Mouse (Mus musculus) cerebellum, postnatal 4 days (tissue): Measurements from ENCODE around the gene Foxp1.

ENCODE experiments used
- DNase-seq, 2 experiments: peaks; one replicate each; pipeline ENCODE4 v3.0.0; 2022; ENCODE audit warnings: low spot score in 2 of 2, mixed read lengths in 1 of 2

Gene Foxp1

DNA sequence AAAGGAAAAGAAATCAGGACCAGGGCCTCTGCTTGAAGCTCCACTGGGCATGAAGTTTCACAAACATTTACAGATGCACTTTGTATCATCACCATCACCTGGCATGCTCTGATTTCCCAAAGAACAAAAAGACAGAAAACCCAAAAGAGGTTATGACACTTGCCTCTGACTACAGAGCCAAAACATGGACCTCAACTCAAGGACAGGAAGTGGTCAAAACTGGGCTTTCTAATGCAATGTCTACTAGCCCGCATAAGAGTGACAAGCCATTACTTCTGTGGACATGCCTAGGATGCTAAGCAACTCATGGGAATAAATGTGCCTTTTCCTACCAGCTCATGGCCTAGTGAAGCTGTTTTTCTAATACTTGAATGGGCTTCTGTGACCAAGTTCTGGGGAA lies 526.2 kb downstream of the Foxp1 start:
- no peak for DNase-seq

- no peak for DNase-seq
Observed at GRCm38 (mm10) chr6:98995681-98996080, 526.8 kb downstream of the Foxp1 start.

GRCm38 (mm10) chr6:98994902-98995301 lies 527.6 kb downstream of the Foxp1 start:
- no peak for DNase-seq

GRCm38 (mm10) chr6:98994104-98994787 lies 528.3 kb downstream of the Foxp1 start:
- peak in 1 of 2 experiments; percentile 42 for DNase-seq

DNA sequence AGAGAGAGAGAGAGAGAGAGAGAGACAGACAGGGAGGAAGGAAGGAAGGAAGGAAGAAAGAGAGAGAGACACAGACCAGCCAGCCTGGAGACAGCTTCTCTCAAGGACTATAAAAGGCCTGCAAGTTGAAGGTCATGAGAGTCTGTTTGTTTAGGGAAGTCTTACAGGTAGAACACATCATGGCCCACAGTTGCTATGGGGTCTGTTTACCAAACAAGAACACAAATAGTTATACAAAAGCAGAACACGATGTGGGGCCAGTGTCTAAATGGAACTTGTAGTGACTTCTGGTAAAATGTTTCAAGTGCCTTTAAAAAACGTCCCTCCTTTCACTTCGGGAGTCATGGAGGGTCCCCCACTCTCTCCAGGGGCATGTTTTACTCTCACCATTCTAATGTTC lies 529.3 kb downstream of the Foxp1 start:
- no peak for DNase-seq

GRCm38 (mm10) chr6:98992772-98993147 lies 529.8 kb downstream of the Foxp1 start:
- no peak for DNase-seq

GRCm38 (mm10) chr6:98991900-98992771 lies 530.4 kb downstream of the Foxp1 start:
- DNase-seq = no peak

DNA sequence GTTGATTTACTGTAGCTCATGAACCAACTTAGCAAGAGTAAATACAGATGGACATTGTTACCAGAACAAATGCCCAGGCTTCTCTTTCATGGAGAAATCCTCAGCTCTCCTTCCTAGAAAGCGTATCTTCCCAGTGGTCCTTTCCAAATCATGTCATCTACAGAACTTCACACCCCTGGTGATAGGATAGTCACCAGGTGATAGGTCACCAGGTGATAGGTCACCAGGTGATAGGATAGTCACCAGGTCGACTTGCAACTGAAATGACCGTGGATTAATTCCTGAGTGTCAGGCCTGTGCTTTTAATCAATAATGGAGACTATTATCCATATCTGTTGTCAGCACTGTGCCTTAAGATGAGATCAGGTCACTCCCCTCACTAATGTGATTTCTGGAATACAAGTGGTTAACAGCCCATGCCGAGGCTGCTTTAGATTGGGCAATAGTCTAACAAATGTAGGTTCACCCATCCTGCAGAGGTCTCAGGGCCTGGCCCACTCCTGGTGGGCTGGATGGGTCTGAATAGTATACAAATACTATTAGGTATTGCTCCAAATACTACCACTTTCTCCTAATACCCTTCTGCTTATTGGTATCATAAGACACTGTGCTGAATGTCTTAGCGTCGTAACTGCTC lies 534.9 kb downstream of the Foxp1 start:
- no peak for DNase-seq

- DNase-seq = no peak
Observed at GRCm38 (mm10) chr6:98985452-98985851, 537.1 kb downstream of the Foxp1 start.

GRCm38 (mm10) chr6:98984626-98985025 lies 537.9 kb downstream of the Foxp1 start:
- DNase-seq = no peak

DNA sequence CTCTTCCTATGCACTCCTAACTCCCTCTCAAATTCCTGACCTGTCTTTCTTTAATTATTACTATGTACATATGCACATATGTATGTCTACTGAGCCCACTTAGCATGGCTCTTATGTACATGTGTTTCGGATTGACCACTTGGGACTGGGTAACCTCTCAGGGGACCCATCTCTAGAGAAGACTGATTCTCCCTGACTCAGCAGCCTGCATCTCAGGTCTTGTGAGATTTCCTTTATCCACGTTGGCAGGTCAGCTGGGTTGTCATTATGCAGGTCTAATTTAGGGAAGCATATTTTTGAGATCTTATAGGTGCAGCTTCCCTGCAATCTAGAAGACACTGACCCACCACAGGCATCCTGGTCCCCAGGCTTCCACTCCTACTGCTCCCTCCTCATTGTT lies 538.5 kb downstream of the Foxp1 start:
- no peak for DNase-seq

- DNase-seq = no peak
Observed at GRCm38 (mm10) chr6:98983311-98983838, 539.1 kb downstream of the Foxp1 start.

DNA sequence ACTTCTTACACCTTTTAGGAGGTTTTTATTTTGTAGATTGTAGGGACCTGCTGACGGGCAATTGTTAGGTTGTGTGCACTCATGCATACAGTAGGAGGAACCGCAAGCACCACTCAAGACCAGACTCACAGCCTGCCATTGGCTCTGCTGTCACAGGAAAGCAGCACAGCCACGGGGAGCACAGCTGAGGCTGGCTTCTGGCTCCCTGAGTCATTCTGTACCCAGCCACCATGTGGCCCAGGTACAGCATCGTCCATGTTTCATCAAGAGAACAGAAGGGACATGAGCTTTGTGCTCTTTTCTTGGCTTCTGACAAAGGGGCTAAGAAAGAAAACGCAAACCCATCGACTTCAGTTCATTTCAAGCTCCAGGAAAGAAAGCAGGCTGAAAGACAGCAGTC lies 541.3 kb downstream of the Foxp1 start:
- no peak for DNase-seq

DNA sequence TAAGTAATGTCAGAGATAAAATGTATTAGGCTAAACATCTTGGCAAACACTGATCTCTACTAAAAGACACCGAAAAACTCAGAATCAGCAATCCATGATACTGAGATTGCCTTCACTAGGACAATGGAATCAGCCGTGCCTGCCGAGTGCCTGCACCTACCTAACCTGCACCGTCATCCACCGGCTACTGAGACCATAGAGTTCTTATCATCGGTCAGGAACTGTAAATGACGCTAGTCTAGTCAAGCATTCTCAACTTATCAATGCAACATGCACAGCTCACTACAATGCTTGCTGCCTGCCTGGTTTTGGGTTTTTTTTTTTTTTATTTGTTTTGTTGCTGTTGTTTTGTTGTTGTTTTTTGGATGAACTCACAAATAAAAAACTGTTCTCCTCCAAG lies 542.1 kb downstream of the Foxp1 start:
- DNase-seq = no peak

DNA sequence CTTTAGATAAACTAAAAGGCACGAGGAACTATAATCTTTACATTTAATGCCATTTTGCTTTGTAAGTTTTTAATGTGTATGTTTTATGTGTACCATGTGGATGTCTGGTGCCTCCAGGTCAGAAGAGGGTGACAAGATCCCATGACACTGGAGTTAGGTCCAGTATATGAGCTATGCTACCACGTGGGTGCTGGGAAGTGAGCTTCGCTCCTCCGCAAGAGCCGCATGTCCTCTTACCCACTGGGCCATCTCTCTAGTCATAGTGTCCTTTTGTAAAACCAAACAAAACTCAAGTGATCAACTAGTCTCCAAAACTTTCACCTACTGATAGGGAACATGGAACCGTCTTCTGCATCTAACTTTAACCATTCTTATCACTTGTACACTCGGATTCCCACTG lies 542.5 kb downstream of the Foxp1 start:
- no peak for DNase-seq

DNA sequence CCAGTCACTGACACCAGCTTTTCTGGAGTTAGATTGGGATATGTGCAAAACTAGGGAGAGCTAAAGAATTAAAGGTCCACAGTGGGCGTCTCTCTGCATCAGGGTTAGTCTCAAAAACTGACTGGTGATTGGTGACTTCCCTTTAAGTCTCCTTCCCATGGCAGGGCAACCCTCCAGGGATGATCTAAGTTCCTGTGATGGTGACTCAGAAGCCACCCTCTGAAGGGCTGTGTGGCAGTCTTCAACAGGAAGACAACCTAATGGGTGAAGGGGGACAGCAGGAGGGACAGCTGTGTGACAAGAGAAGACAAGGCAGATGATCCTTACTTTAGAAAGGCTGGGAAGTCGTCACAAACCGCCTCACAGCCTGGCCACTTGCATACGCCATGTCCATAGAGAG lies 544.7 kb downstream of the Foxp1 start:
- no peak for DNase-seq

- no peak for DNase-seq
Observed at GRCm38 (mm10) chr6:98975918-98976317, 546.6 kb downstream of the Foxp1 start.

DNA sequence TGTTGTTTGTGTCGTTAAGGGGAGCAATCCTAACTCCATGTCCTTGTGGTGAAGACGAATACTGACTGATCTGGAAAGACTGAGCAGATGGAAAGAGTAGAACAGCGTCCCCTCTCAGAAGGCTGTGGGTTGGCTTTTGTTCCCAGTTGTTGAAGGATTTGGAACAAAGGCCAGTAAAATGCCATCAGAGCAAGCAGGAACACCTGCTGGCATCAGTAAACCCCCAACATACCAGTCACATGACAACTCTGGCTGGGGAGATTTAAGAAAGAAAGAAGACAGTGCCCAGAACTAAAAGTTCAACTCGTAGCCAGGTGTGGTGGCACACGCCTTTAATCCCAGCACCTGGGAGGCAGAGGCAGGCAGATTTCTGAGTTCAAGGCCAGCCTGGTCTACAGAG lies 549.1 kb downstream of the Foxp1 start:
- no peak for DNase-seq

GRCm38 (mm10) chr6:98972404-98972803 lies 550.1 kb downstream of the Foxp1 start:
- no peak for DNase-seq

DNA sequence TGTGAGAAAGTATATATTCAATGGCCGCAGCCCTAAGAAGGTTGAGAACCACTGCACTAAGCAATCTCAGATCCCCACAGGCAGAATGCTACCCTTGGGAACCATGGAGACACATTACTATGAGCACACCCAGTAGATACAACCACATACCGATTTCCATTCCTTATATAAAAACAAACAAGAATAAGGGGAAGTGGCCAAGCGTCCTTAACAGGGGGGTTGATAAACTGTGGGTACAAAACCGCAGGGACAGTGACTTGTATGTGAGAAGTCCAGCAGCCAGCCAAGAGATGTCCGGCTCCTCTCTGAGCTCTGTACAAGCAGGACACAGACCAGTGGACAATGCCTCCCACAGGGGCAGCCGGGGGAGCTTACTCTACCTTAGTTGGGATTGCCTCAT lies 563.2 kb downstream of the Foxp1 start:
- DNase-seq = no peak

DNA sequence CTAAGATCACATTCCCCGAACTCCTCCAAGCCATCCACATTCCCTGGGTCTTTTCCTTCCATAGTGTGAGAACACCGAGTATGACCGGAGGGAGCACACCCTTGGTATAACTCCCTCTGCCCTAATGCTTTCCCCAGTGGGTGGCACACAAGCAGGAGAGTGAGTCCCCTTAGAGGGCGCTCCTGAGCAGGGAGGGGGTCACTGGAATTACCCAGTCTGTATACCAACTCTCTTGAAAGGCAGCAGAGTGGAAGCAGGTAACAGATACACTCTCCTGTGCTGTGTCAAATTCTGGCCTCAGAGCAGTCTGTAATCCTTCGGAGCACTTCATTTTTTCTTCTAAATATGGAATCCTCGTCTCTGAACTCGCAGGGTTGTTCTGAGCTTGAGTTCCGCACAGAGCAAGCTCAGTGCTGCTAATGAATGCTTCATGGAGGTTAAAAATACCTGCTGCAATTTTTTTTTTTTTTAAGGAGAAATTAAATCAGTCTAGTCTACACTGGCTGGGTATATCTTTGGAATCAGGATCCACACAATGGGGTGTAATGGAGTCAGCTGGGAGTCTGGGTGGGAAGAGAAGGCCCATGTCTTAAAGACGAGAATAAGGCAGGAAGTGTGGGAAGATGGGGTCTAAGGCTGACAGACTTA lies 565.9 kb downstream of the Foxp1 start:
- no peak for DNase-seq

GRCm38 (mm10) chr6:98955706-98956105 lies 566.8 kb downstream of the Foxp1 start:
- DNase-seq = no peak
